Mouse (Mus musculus) ES-E14 (cell line): ENCODE measurements around the gene Mex3a.

Experiments used
- CHD2 ChIP-seq: IDR thresholded peaks from 2 replicates; pipeline ENCODE4 v1.6.1; 2014; ENCODE audit warnings: mild to moderate bottlenecking, low read depth, low read length, inconsistent platforms
- HCFC1 ChIP-seq: IDR thresholded peaks from 2 replicates; pipeline ENCODE4 v1.6.1; 2012; ENCODE audit warnings: low read length, inconsistent platforms, borderline replicate concordance; ENCODE audit not compliant: insufficient read depth
- MAFK ChIP-seq: IDR thresholded peaks from 2 replicates; pipeline ENCODE4 v1.6.1; 2014; ENCODE audit warnings: mild to moderate bottlenecking, low read depth, low read length, inconsistent platforms; ENCODE audit not compliant: insufficient read depth
- ZC3H11A ChIP-seq: IDR thresholded peaks from 2 replicates; pipeline ENCODE4 v1.6.1; 2012; ENCODE audit warnings: low read depth, mild to moderate bottlenecking, inconsistent platforms, low read length, borderline replicate concordance
- ZNF384 ChIP-seq: IDR thresholded peaks from 2 replicates; pipeline ENCODE4 v1.6.1; 2012; ENCODE audit warnings: low read depth, low read length, inconsistent platforms

DNA sequence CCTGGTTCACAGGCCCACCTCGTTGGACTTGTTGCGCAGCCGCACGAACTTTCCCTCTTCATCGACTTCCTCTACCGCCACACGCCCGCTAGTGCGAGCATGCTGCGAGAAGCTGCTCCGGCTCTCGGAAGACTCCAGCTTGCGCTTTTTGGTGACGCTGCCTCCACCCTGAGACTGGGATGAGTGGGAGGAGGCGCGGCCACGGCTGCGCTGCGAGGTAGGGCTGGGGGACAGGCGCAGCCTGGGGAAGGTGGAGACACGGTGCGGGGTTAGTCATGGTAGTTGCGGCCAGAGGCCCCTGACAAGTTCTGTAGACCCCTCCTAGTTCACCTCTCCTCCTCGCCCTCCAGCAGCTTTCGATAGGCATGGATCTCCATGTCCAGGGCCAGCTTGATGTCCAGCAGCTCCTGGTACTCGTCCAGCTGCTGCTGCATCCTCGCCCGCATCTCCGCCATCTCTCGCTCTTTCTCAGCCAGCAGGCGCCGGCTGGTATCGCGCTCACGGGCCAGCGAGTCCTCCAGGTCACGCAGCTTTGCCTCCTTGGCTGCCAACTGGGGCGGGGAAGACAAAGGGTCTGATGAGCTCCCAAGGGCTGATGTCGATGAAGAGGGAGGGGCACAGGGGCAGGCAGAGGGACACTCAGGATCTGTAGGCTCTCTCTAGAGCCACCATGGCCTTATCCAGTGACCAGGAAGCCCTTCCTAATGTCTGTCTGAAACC, 47.4 kb upstream of the Mex3a start:
- TF ChIP-seq MAFK: no peak
- TF ChIP-seq ZNF384: no peak
- TF ChIP-seq CHD2: no peak
- no peak for TF ChIP-seq ZC3H11A
- no peak for TF ChIP-seq HCFC1
